Mouse (Mus musculus) c-Kit-positive CD71-negative TER-119-negative erythroid progenitor cells, embryonic 14.5 days (primary cell): Measurements from ENCODE around the gene Gpatch2.

Experiments used
- DNase-seq: peaks from one replicate; pipeline ENCODE4 v3.0.0-alpha.2; 2013; ENCODE audit warnings: low read depth

Gpatch2 gene

GRCm38 (mm10) chr1:187369049-187369448, 153.7 kb downstream of the Gpatch2 start:
- DNase-seq = no peak

- DNase-seq = no peak
These were observed 158.2 kb downstream of the Gpatch2 start for GRCm38 (mm10) chr1:187373506-187373905.

GRCm38 (mm10) chr1:187374418-187374817, 159.1 kb downstream of the Gpatch2 start:
- DNase-seq = no peak

- no peak for DNase-seq
These were observed 161.8 kb downstream of the Gpatch2 start for GRCm38 (mm10) chr1:187376946-187377671.

GRCm38 (mm10) chr1:187377865-187378524, 162.7 kb downstream of the Gpatch2 start:
- no peak for DNase-seq

GRCm38 (mm10) chr1:187389476-187389875, 174.2 kb downstream of the Gpatch2 start:
- no peak for DNase-seq

GRCm38 (mm10) chr1:187400834-187401233, 185.5 kb downstream of the Gpatch2 start:
- no peak for DNase-seq
